14 mouse cellular contexts compared by ENCODE assay signal in the genomic region with DNA sequence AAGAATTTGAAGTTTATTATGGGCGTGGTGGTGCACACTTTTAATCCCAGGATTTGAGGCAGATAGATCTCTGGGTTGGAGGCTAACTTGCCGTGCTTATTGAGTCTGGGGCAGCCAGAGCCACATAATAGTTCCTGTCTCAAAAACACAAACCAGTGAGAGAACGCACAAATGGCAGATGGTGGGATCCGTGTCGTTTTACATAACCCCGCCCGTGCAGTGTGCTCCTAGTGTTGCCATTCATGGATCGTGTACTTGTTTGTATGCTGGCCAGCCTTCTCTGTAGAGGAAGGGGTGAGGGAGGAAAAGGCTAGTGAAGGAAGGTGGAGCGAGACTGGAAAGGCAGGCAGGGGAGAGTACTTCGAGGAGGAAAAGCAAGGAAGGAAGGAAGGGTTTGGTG. TPM values are rescaled to one million over a fixed set of nuclear protein-coding genes. Genes with fewer than 3 reads are reported as not detected.
A peak's percentile ranks its signal among the peaks of the same experiment; 100 is the strongest.
DNase-seq lines count a peak whose midpoint lies in the region; ATAC-seq lines count a peak whose summit lies in the region.
"Had no signal": no experiment of that assay in that cellular context is flagged by ENCODE, and none has a peak within 500 bp of the region (broad histone marks: within the 10 kb centered on the region; RNA-seq: fewer than 3 reads in every experiment).

No protein-coding gene starts in this region.

- no peak overlapping the region; the same call in 1 of the 2 replicates for H3K27ac ChIP-seq in forebrain, embryonic 14.5 days (ENCODE audit: low read depth, low read length)
- H3K27ac ChIP-seq in forebrain, embryonic 10.5 days: no peak overlapping the region
- peak overlapping the region; percentile 5; the same call in 1 of the 2 replicates for H3K27ac ChIP-seq in kidney, embryonic 15.5 days
- H3K27ac ChIP-seq in neural tube, embryonic 13.5 days (replicated peaks): 0 out of 2 replicates have a peak overlapping the region, but pooled peaks have one; percentile 13
- no peak overlapping the region for H3K27ac ChIP-seq in neural tube, embryonic 15.5 days (replicated peaks)
- H3K27ac ChIP-seq in stomach, embryonic 16.5 days (ENCODE audit: low read length): peak overlapping the region; percentile 33; the same call in 1 of the 2 replicates
- H3K27ac ChIP-seq: intestine, embryonic 15.5 days; liver, embryonic 14.5 days had no signal

- peak; percentile 43 for DNase-seq in forebrain, embryonic 14.5 days (ENCODE audit: low spot score)
- DNase-seq in forebrain, embryonic 10.5 days (ENCODE audit: extremely low spot score, low spot score): no peak
- no peak for DNase-seq in kidney, postnatal 25 days
- DNase-seq: adrenal gland, adult 2 months; heart, postnatal 14 days; thymus, adult 2 months had no signal

- no peaks in the 10 kb centered on the region for H3K27me3 ChIP-seq in forebrain, embryonic 14.5 days (replicated peaks; ENCODE audit: control insufficient read depth, insufficient read depth, low read length)
- no peaks in the 10 kb centered on the region for H3K27me3 ChIP-seq in forebrain, embryonic 10.5 days (ENCODE audit: poor library complexity, severe bottlenecking)
- H3K27me3 ChIP-seq in kidney, embryonic 15.5 days: no peaks in the 10 kb centered on the region
- H3K27me3 ChIP-seq in neural tube, embryonic 13.5 days: no peaks in the 10 kb centered on the region
- no peaks in the 10 kb centered on the region for H3K27me3 ChIP-seq in neural tube, embryonic 15.5 days (replicated peaks)
- no peaks in the 10 kb centered on the region for H3K27me3 ChIP-seq in stomach, embryonic 16.5 days (ENCODE audit: control insufficient read depth, insufficient read depth, low read length)
- H3K27me3 ChIP-seq: intestine, embryonic 15.5 days had no signal

- 70% methylated on average over 10 of the region's 10 CpGs for whole genome bisulfite sequencing in forebrain, embryonic 14.5 days
- WGBS in forebrain, embryonic 10.5 days: 88% methylated on average over 10 of the region's 10 CpGs
- 63% methylated on average over 10 of the region's 10 CpGs for WGBS in kidney, embryonic 15.5 days
- 66% methylated on average over 10 of the region's 10 CpGs for WGBS in neural tube, embryonic 13.5 days
- 61% methylated on average over 10 of the region's 10 CpGs for WGBS in neural tube, embryonic 15.5 days
- WGBS in stomach, embryonic 16.5 days: 68% methylated on average over 10 of the region's 10 CpGs

- no peak overlapping the region for H3K4me2 ChIP-seq in forebrain, embryonic 14.5 days (ENCODE audit: low read length)
- H3K4me2 ChIP-seq in kidney, embryonic 15.5 days: no peak overlapping the region
- H3K4me2 ChIP-seq in neural tube, embryonic 13.5 days: no peak overlapping the region
- H3K4me2 ChIP-seq in neural tube, embryonic 15.5 days: no peak overlapping the region
- no peak overlapping the region for H3K4me2 ChIP-seq in stomach, embryonic 16.5 days (ENCODE audit: low read depth, low read length)
- H3K4me2 ChIP-seq: intestine, embryonic 15.5 days had no signal

- no peak overlapping the region for H3K9ac ChIP-seq in forebrain, embryonic 14.5 days (ENCODE audit: low read length)
- no peak overlapping the region for H3K9ac ChIP-seq in kidney, embryonic 15.5 days
- no peak overlapping the region for H3K9ac ChIP-seq in neural tube, embryonic 13.5 days
- no peak overlapping the region for H3K9ac ChIP-seq in neural tube, embryonic 15.5 days (replicated peaks)
- H3K9ac ChIP-seq in stomach, embryonic 16.5 days (ENCODE audit: low read length): no peak overlapping the region
- H3K9ac ChIP-seq: intestine, embryonic 15.5 days; liver, embryonic 14.5 days had no signal

- H3K36me3 ChIP-seq in forebrain, embryonic 14.5 days (ENCODE audit: control insufficient read depth, insufficient read depth, low read length): 0 out of 2 replicates have a peak, but pooled peaks cover 3% of the 10 kb centered on the region
- peaks cover 21% of the 10 kb centered on the region for H3K36me3 ChIP-seq in forebrain, embryonic 10.5 days (replicated peaks)
- H3K36me3 ChIP-seq in kidney, embryonic 15.5 days: peaks cover 13% of the 10 kb centered on the region
- H3K36me3 ChIP-seq in neural tube, embryonic 13.5 days: no peaks in the 10 kb centered on the region
- no peaks in the 10 kb centered on the region for H3K36me3 ChIP-seq in neural tube, embryonic 15.5 days
- no peaks in the 10 kb centered on the region for H3K36me3 ChIP-seq in stomach, embryonic 16.5 days (ENCODE audit: control insufficient read depth, insufficient read depth, low read length)

- peaks cover 6% of the 10 kb centered on the region for H3K4me1 ChIP-seq in forebrain, embryonic 14.5 days (ENCODE audit: control insufficient read depth, insufficient read depth, low read length)
- H3K4me1 ChIP-seq in forebrain, embryonic 10.5 days: peaks cover 35% of the 10 kb centered on the region
- peaks cover 42% of the 10 kb centered on the region for H3K4me1 ChIP-seq in kidney, embryonic 15.5 days
- H3K4me1 ChIP-seq in neural tube, embryonic 13.5 days (replicated peaks): peaks cover 17% of the 10 kb centered on the region; the same call in 1 of the 2 replicates
- 0 out of 2 replicates have a peak, but pooled peaks cover 4% of the 10 kb centered on the region for H3K4me1 ChIP-seq in neural tube, embryonic 15.5 days
- H3K4me1 ChIP-seq in stomach, embryonic 16.5 days (ENCODE audit: control insufficient read depth, insufficient read depth, low read length): 0 out of 2 replicates have a peak, but pooled peaks cover 4% of the 10 kb centered on the region

- ATAC-seq in forebrain, embryonic 14.5 days: no peak
- ATAC-seq in kidney, embryonic 15.5 days (replicated peaks; ENCODE audit: low FRiP score): no peak
- ATAC-seq in neural tube, embryonic 13.5 days (ENCODE audit: low read depth): no peak
- ATAC-seq in neural tube, embryonic 15.5 days (ENCODE audit: low FRiP score): no peak
- no peak for ATAC-seq in stomach, embryonic 16.5 days (ENCODE audit: insufficient read depth, low FRiP score)
- ATAC-seq in activated CD4-positive, CD25-positive, alpha-beta regulatory T cell, adult 4 months: no peak
- ATAC-seq: intestine, embryonic 15.5 days had no signal

- no peaks in the 10 kb centered on the region for H3K9me3 ChIP-seq in forebrain, embryonic 14.5 days (replicated peaks; ENCODE audit: control insufficient read depth, low read length)
- no peaks in the 10 kb centered on the region for H3K9me3 ChIP-seq in forebrain, embryonic 10.5 days
- no peaks in the 10 kb centered on the region for H3K9me3 ChIP-seq in kidney, embryonic 15.5 days (replicated peaks)
- H3K9me3 ChIP-seq in neural tube, embryonic 13.5 days: no peaks in the 10 kb centered on the region
- no peaks in the 10 kb centered on the region for H3K9me3 ChIP-seq in neural tube, embryonic 15.5 days (replicated peaks)
- no peaks in the 10 kb centered on the region for H3K9me3 ChIP-seq in stomach, embryonic 16.5 days (replicated peaks; ENCODE audit: control insufficient read depth, low read length)
- H3K9me3 ChIP-seq: intestine, embryonic 15.5 days had no signal

- no peak overlapping the region for H3K4me3 ChIP-seq in forebrain, embryonic 14.5 days (ENCODE audit: low read depth, low read length)
- no peak overlapping the region for H3K4me3 ChIP-seq in forebrain, embryonic 10.5 days
- H3K4me3 ChIP-seq in kidney, embryonic 15.5 days (replicated peaks): no peak overlapping the region
- H3K4me3 ChIP-seq in neural tube, embryonic 13.5 days: no peak overlapping the region
- no peak overlapping the region for H3K4me3 ChIP-seq in neural tube, embryonic 15.5 days (replicated peaks)
- no peak overlapping the region for H3K4me3 ChIP-seq in stomach, embryonic 16.5 days (replicated peaks; ENCODE audit: low read length)
- H3K4me3 ChIP-seq: intestine, embryonic 15.5 days; myocyte had no signal

RNA-seq across cellular contexts. Expression of gene Wasf2, which starts 26.5 kb away (rescaled TPM):
- polyA plus RNA-seq in forebrain, embryonic 14.5 days (2014; fragmentation: Nextera tagmentation; extraction: Ambion mirVana): 28.3 and 30.4 TPM in 2 replicates
- polyA plus RNA-seq in forebrain, embryonic 10.5 days (2016; fragmentation: Nextera tagmentation; extraction: Ambion mirVana): 47.4 and 49.1 TPM in 2 replicates
- 107 and 109 TPM in 2 replicates for polyA plus RNA-seq in kidney, embryonic 15.5 days (2015; fragmentation: Nextera tagmentation; extraction: Ambion mirVana)
- 34.0 and 36.5 TPM in 2 replicates for polyA plus RNA-seq in neural tube, embryonic 13.5 days (2015; fragmentation: Nextera tagmentation; extraction: Ambion mirVana)
- polyA plus RNA-seq in neural tube, embryonic 15.5 days (2015; fragmentation: Nextera tagmentation; extraction: Ambion mirVana): 22.2 and 45.6 TPM in 2 replicates
- polyA plus RNA-seq in stomach, embryonic 16.5 days (2015; fragmentation: Nextera tagmentation; extraction: Ambion mirVana): 84.3 and 98.6 TPM in 2 replicates
- polyA plus RNA-seq in activated CD4-positive, CD25-positive, alpha-beta regulatory T cell, adult 4 months (2017; shearing (Covaris generic)): 100 to 1,000 TPM in 1 of 2 experiments, 10 to 100 TPM in 1; 83.0 to 104 TPM

RNA-seq across cellular contexts. Expression of gene Cd164l2, which starts 55.1 kb away (rescaled TPM):
- polyA plus RNA-seq in forebrain, embryonic 14.5 days (2014; fragmentation: Nextera tagmentation; extraction: Ambion mirVana): 0.43 and 1.4 TPM in 2 replicates
- polyA plus RNA-seq in forebrain, embryonic 10.5 days (2016; fragmentation: Nextera tagmentation; extraction: Ambion mirVana): 1.2 and 2.5 TPM in 2 replicates
- 7.8 and 8.2 TPM in 2 replicates for polyA plus RNA-seq in kidney, embryonic 15.5 days (2015; fragmentation: Nextera tagmentation; extraction: Ambion mirVana)
- polyA plus RNA-seq in neural tube, embryonic 13.5 days (2015; fragmentation: Nextera tagmentation; extraction: Ambion mirVana): 1.1 and 1.6 TPM in 2 replicates
- polyA plus RNA-seq in neural tube, embryonic 15.5 days (2015; fragmentation: Nextera tagmentation; extraction: Ambion mirVana): 2.6 and 3.9 TPM in 2 replicates
- polyA plus RNA-seq in stomach, embryonic 16.5 days (2015; fragmentation: Nextera tagmentation; extraction: Ambion mirVana): 9.2 and 9.5 TPM in 2 replicates
- not detected for polyA plus RNA-seq in activated CD4-positive, CD25-positive, alpha-beta regulatory T cell, adult 4 months (2017; shearing (Covaris generic))

RNA-seq across cellular contexts. Expression of gene Gpr3, which starts 55.5 kb away (rescaled TPM):
- 0.62 and 1.1 TPM in 2 replicates for polyA plus RNA-seq in forebrain, embryonic 14.5 days (2014; fragmentation: Nextera tagmentation; extraction: Ambion mirVana)
- polyA plus RNA-seq in forebrain, embryonic 10.5 days (2016; fragmentation: Nextera tagmentation; extraction: Ambion mirVana): 0.06 and 0.27 TPM in 2 replicates
- polyA plus RNA-seq in kidney, embryonic 15.5 days (2015; fragmentation: Nextera tagmentation; extraction: Ambion mirVana): 0.09 and 0.12 TPM in 2 replicates
- polyA plus RNA-seq in neural tube, embryonic 13.5 days (2015; fragmentation: Nextera tagmentation; extraction: Ambion mirVana): 0.77 and 1.1 TPM in 2 replicates
- polyA plus RNA-seq in neural tube, embryonic 15.5 days (2015; fragmentation: Nextera tagmentation; extraction: Ambion mirVana): 1.3 and 2.5 TPM in 2 replicates
- 0.12 TPM in 1 of 2 replicates, not detected in the other for polyA plus RNA-seq in stomach, embryonic 16.5 days (2015; fragmentation: Nextera tagmentation; extraction: Ambion mirVana)
- not detected for polyA plus RNA-seq in activated CD4-positive, CD25-positive, alpha-beta regulatory T cell, adult 4 months (2017; shearing (Covaris generic))
- polyA plus RNA-seq: liver, embryonic 14.5 days; thymus, adult 2 months had no signal

Comparison
In these comparisons a context has a peak if more than half of its experiments do, and no peak if none do; other contexts are left out.
1. H3K27ac ChIP-seq: peak in kidney, embryonic 15.5 days (single experiment), neural tube, embryonic 13.5 days (single experiment) and stomach, embryonic 16.5 days (single experiment); none in forebrain, embryonic 14.5 days (single experiment), forebrain, embryonic 10.5 days (single experiment) and neural tube, embryonic 15.5 days (single experiment).